Mouse (Mus musculus) heart, postnatal 0 days (tissue): Measurements from ENCODE around the gene Mindy1.

ENCODE experiments used
- CTCF ChIP-seq: IDR thresholded peaks from 2 replicates; pipeline ENCODE4 v1.5.1; 2016; ENCODE audit warnings: antibody characterized with exemption, control low read depth, low read depth
- EP300 ChIP-seq: IDR thresholded peaks from 2 replicates; pipeline ENCODE4 v1.6.1; 2016; ENCODE audit warnings: antibody characterized with exemption, low read depth

DNA sequence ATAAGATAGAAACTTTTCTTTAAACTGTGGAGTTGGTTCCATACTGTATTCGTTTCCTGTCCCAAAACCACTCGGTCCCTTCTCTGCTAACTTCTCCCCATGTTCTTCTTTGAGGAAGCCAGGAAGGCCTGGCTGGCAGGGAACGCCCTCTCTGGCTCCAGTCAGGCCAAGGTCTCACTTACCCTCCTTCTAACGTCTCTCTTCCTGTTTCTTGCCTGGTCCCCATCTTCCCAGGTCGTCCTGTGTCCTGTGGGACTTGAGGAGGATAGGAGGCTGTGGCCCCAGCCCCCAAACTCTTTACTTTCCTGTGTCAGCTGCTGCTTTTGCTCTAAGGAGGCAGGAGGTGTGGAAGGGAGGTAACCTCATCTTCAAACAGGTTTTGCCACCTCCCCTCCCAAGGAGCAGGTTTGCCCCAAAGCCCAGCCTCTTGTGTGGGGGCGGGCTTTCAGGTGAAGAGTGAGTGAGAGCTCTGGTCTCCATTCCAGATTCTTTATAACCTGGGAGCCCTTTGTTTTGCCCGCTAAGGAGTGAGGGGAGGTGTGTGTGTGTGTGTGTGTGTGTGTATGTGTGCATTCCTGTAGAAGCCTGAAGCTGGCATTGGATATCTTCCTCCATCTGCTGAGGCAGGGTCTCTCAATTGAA lies 30.2 kb upstream of the Mindy1 start, which contains the start of gene Bnipl:
- TF ChIP-seq CTCF = no peak
- TF ChIP-seq EP300 = no peak
